Mouse (Mus musculus): ENCODE measurements around the gene Cop1.
"Not testable (repeated sequence)": the region's sequence is repeated elsewhere in the genome, so short reads cannot be mapped to it uniquely, and the experiment has no call there.

DNA sequence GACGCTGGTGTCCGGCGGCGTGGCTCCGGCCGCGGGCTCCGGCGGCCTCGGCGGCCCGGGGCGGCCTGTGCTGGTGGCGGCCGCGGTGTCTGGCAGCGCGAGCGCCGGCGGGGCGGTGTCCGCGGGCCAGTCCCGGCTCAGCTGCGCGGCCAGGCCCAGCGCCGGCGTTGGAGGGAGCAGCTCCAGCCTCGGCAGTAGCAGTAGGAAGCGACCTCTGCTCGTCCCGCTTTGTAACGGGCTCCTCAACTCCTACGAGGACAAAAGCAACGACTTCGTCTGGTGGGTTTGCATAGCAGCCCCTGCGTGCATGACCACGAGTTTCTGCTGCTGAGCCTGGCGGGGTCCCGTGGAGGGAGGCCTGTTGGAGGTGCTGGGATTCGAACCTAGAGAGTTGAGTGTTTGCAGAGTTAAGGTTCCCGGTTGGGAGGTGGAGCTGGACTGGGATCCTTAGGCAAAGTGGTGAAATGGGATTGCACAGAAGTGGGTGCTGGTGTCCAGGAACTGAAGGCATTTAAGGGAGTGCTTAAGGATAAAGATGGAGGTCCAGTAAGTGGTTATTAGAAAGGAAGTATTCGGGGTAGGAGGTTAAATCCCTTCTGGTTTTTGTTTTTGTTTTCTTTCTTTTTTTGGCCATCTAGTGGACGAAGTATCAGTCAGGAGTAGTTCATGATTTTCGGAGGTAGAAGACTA is 597 bp downstream of the Cop1 start:
- 0 out of 2 replicates have a peak, but pooled peaks have one; percentile 10 for TF ChIP-seq CTCF (conservative IDR thresholded peaks at IDR 0.05; ENCODE audit: low read length)
- not testable (repeated sequence) for TF ChIP-seq POU5F1 (IDR thresholded peaks at IDR 0.05; ENCODE audit: borderline replicate concordance, low read length)
